Mouse (Mus musculus) Patski (cell line): Measurements from ENCODE around the gene Camk1d. TPM values are rescaled to one million over a fixed set of nuclear protein-coding genes. Genes with fewer than 3 reads are reported as not detected.
"Not testable (repeated sequence)": the region's sequence is repeated elsewhere in the genome, so short reads cannot be mapped to it uniquely, and the experiment has no call there.

Source experiments
- ATAC-seq: fragments of 100-300 bp; one replicate; pipeline ENCODE4 v1.8.0; 2021
- CTCF ChIA-PET: fragments of 350-600 bp; sonication (Branson Sonifier 250); formaldehyde crosslinking; loops from one replicate; lab custom pipeline; 2022; ENCODE audit warnings: inconsistent platforms; lab: Charles Lee
- POLR2A ChIA-PET: fragments of 350-600 bp; sonication (Branson Sonifier 250); formaldehyde crosslinking; loops from one replicate; lab custom pipeline; 2022; ENCODE audit warnings: antibody characterized with exemption, inconsistent platforms; lab: Charles Lee
- DNase-seq: peaks from one replicate; pipeline ENCODE4 v3.0.0-alpha.2; 2011; ENCODE audit warnings: low read depth, low spot score
- H3K27me3 ChIP-seq: fragments of 371-371 bp; one replicate; pipeline ENCODE4 v1.5.1; 2021
- CTCF ChIP-seq: fragments of 100-300 bp; IDR thresholded peaks from one replicate; pipeline ENCODE4 v1.5.1; 2021
- in situ Hi-C: fragments of 300-500 bp; cut with MboI; formaldehyde crosslinking; loops from 3 replicates; pipeline ENCODE4 v1.11.1; 2018; ENCODE audit warnings: low pct_unique_long_range_greater_than_20kb, mixed read lengths
- polyA plus RNA-seq: library from polyadenylated mRNA; unstranded; gene quantifications from one replicate; pipeline ENCODE4 v1.2.3, GENCODE M21; 2021

The Camk1d gene
- polyA plus RNA-seq, 1 experiment from 2014 or later, result 2.0 TPM

GRCm38 (mm10) chr2:5249969-5250368 is 464.3 kb downstream of the Camk1d start:
- no peak for TF ChIP-seq CTCF
- CTCF ChIA-PET, result interaction anchor here (1.6 kb wide), 1 partner anchor 9 kb away, joined by 3 read pairs; no protein-coding TSS in a partner anchor
- no peak for DNase-seq
- in situ Hi-C loops, result no loop called here
- no peaks in the 10 kb centered on the region for H3K27me3 ChIP-seq
- POLR2A ChIA-PET, result no interaction called here
- no peak for ATAC-seq

GRCm38 (mm10) chr2:5249199-5249598 is 465.1 kb downstream of the Camk1d start:
- in situ Hi-C loops, DNase-seq, ATAC-seq, POLR2A ChIA-PET, H3K27me3 ChIP-seq: not testable (repeated sequence)
- CTCF ChIA-PET, result interaction anchor here (1.6 kb wide), 1 partner anchor 10 kb away, joined by 3 read pairs; no protein-coding TSS in a partner anchor

Other genes starting within 250 kb of the Camk1d start
- 67.3 TPM for gene Nudt5, start 130.5 kb upstream of the Camk1d start, polyA plus RNA-seq
- gene Cdc123, start 130.6 kb upstream of the Camk1d start, polyA plus RNA-seq, result 140 TPM
- 1.0 TPM for gene Gm13199, start 148.4 kb upstream of the Camk1d start, polyA plus RNA-seq
- 54.6 TPM for gene Sec61a2, start 180.9 kb upstream of the Camk1d start, polyA plus RNA-seq
- 1.0 TPM for gene Dhtkd1, start 228.3 kb upstream of the Camk1d start, polyA plus RNA-seq
- gene Upf2, start 237.0 kb upstream of the Camk1d start, polyA plus RNA-seq, result 22.9 TPM